Mouse (Mus musculus) macrophage (primary cell): ENCODE results near the gene Uck1. TPM values are rescaled to one million over a fixed set of nuclear protein-coding genes. Genes with fewer than 3 reads are reported as not detected.
"Not testable (repeated sequence)": the region's sequence is repeated elsewhere in the genome, so short reads cannot be mapped to it uniquely, and the experiment has no call there.

Experiments
- H3K27ac ChIP-seq: fragments of 350-480 bp; formaldehyde crosslinking; 2 replicates; pipeline ENCODE4 v1.9.0; 2021
- H3K36me3 ChIP-seq: fragments of 350-480 bp; formaldehyde crosslinking; 2 replicates; pipeline ENCODE4 v1.9.0; 2021; ENCODE audit errors: inconsistent target
- H3K4me3 ChIP-seq: fragments of 350-480 bp; formaldehyde crosslinking; 2 replicates; pipeline ENCODE4 v1.9.0; 2021; ENCODE audit errors: inconsistent target
- H3K79me2 ChIP-seq: fragments of 350-480 bp; formaldehyde crosslinking; 2 replicates; pipeline ENCODE4 v1.9.0; 2021; ENCODE audit errors: inconsistent target
- WGBS: methylation state at CpG from one replicate; pipeline ENCODE4 v1.1.7; 2026; ENCODE audit warnings: inconsistent platforms; ENCODE audit not compliant: missing documents; 5-methylcytosine and 5-hydroxymethylcytosine counted together
- polyA plus RNA-seq: library from polyadenylated mRNA; stranded (reverse); fragments of 250-400 nt; gene quantifications from 3 replicates; pipeline ENCODE4 v1.2.4, GENCODE M21; 2018; ENCODE audit warnings: inconsistent platforms
- total RNA-seq, 78 experiments: library from RNA; depleted of rRNA; stranded (reverse); fragments of 250-400 nt; gene quantifications; 1 replicate in 9 of 78; 2 replicates in 24 of 78; 3 replicates in 43 of 78; 4 replicates in 2 of 78; pipeline ENCODE4 v1.2.4; 2018; ENCODE audit warnings: inconsistent platforms in 56 of 78

Uck1 gene
- total RNA-seq (2018; cell fraction: chromatin; rRNA removed): 10 to 100 TPM; 12.8 to 66.2 (median 38.4) TPM
- total RNA-seq (2018; cell fraction: cytosol; rRNA removed): 10 to 100 TPM; 10.4 to 32.0 (median 22.9) TPM
- total RNA-seq (2018; cell fraction: nucleus; rRNA removed): 10 to 100 TPM in 25 of 26 experiments, 1 to 10 TPM in 1; 9.2 to 47.3 (median 24.4) TPM
- 19.4 to 32.3 TPM (median 28.1 TPM) in 3 replicates for polyA plus RNA-seq

DNA sequence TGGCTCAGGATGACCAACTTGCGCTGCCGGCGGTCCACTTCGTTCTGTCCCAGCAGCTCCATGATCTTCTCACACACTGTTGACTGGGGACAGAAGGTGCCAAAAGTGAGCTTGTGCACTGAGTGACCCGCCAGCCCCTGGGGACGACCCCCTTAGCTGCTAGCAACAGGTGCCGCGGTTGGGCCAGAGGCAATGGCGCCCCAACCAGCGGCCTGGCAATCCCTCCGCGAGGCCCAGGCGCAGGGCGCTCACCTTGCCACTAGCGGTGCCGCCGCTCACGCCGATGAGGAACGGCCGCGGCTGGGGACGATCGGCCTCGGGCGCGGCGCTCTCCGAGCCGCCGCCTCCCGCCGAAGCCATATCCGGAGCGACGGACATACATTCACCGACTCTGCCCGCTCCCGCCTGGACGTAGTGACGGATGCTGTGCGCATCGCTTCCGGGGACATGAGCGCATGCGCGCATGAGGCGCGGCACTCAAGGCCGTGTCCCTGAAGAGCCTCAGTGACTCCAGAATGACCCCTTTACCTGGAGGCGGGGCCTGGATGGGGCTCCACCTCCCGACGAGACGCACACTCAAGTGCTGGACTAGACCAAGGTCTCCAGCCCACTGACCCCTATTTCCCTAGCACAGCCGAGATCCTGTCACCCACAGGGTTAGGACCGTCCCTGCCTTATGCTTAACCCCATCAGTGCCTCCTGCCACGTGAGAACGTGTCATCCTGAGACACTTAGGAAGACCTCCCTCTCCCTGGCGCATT, at the start of gene Uck1:
Gene Uck1 (minus strand): TSS at position 503 of the 761 bp plus-strand sequence.
- WGBS: 2% methylated on average over 41 of the region's 59 CpGs
- Histone ChIP-seq H3K36me3 (peaks cover 24% of the 10 kb centered on the region), H3K4me3 (peak within 1 kb of the TSS; percentile 67), H3K27ac (peak within 1 kb of the TSS; percentile 33), H3K79me2 (peaks cover 14% of the 10 kb centered on the region)

- no peak overlapping the region for H3K4me3 ChIP-seq
- H3K36me3 ChIP-seq: peaks cover 35% of the 10 kb centered on the region
- no peak overlapping the region for H3K27ac ChIP-seq
- no peaks in the 10 kb centered on the region for H3K79me2 ChIP-seq
- WGBS: 94% methylated on average over 14 of the region's 16 CpGs
Observed at GRCm38 (mm10) chr2:32308870-32309568, 49.1 kb upstream of the Uck1 start.

DNA sequence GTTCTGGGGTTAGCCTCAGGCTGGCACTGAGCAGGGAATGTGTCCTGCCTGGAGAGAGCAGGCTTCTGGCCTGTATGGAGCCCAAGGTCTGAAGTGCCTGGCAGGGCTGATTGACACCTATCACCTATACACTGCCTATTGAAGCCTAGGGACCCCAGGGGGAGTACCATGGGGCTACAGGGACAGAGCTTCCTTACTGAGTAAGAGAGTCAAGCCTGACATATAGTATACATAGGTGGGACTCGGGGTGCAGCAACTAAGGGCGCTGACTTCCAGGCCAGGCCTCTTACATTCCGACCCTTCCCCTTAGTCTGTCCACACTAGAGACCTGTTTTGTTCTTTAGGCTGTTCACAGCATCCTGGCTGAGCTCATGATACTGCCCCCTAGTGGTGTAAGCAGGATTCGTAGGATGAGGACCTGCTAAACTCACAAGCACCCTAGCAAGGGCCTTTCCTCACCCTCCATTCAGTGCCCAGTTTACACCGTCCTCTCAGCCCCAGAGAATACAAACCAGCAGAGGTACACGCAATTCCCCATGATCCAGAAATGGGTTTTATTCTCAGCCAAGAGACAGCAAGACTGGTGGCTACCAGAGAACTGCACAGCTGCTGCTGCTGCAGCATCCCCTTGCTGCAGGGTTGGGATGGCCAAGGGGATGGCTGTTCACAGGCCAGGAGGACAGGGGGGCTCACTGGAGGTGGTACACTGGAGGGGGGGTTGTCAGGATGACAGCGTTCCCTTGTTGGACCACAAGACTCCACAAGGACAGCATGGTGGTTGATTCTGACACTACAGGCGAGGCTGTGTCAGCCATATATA, 48.2 kb upstream of the Uck1 start:
- Histone ChIP-seq H3K79me2 (no peaks in the 10 kb centered on the region), H3K27ac (no peak overlapping the region), H3K4me3 (no peak overlapping the region), H3K36me3 (peaks cover 41% of the 10 kb centered on the region)
- 69% methylated on average over 8 of the region's 8 CpGs for WGBS

- Histone ChIP-seq H3K27ac (no peak overlapping the region), H3K79me2 (no peaks in the 10 kb centered on the region), H3K36me3 (peaks cover 50% of the 10 kb centered on the region), H3K4me3 (no peak overlapping the region)
- 86% methylated on average over 6 of the region's 6 CpGs for WGBS
Observed at GRCm38 (mm10) chr2:32307247-32307798, 47.4 kb upstream of the Uck1 start.

GRCm38 (mm10) chr2:32306176-32306575, 46.2 kb upstream of the Uck1 start:
- 94% methylated on average over 9 of the region's 9 CpGs for WGBS
- H3K79me2 ChIP-seq: no peaks in the 10 kb centered on the region
- H3K4me3 ChIP-seq: no peak overlapping the region
- peaks cover 61% of the 10 kb centered on the region for H3K36me3 ChIP-seq
- no peak overlapping the region for H3K27ac ChIP-seq

- Histone ChIP-seq H3K4me3 (no peak overlapping the region), H3K36me3 (peaks cover 65% of the 10 kb centered on the region), H3K79me2 (no peaks in the 10 kb centered on the region), H3K27ac (no peak overlapping the region)
- WGBS: 86% methylated on average over 5 of the region's 5 CpGs
Observed at GRCm38 (mm10) chr2:32305668-32306067, 45.7 kb upstream of the Uck1 start.

- H3K79me2 ChIP-seq: no peaks in the 10 kb centered on the region
- H3K36me3 ChIP-seq: peaks cover 77% of the 10 kb centered on the region
- H3K4me3 ChIP-seq: no peak overlapping the region
- H3K27ac ChIP-seq: no peak overlapping the region
- WGBS: 84% methylated on average over 7 of the region's 8 CpGs
Observed at GRCm38 (mm10) chr2:32304145-32304832, 44.3 kb upstream of the Uck1 start.

DNA sequence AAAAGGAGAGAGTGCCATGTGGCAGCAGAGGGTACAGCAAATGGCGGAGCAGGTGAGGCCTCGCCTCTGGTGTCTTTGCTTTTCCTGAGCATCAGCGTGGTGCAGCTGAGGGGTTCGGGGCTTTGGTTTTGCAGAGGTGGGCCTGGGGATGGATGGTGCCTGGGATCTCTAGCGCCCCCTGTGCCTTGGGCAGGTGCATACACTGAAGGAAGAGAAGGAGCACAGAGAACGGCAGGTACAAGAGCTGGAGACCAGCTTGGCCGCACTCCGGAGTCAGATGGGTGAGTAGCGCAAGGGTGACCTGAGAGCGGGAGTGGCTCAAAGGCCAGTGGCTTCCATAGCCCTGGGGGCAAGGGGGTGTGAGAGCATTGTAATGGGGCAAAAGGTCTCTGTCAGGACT, 43.0 kb upstream of the Uck1 start:
- Histone ChIP-seq H3K79me2 (no peaks in the 10 kb centered on the region), H3K27ac (no peak overlapping the region), H3K4me3 (no peak overlapping the region), H3K36me3 (peaks cover 90% of the 10 kb centered on the region)
- WGBS: 90% methylated on average over 10 of the region's 10 CpGs

DNA sequence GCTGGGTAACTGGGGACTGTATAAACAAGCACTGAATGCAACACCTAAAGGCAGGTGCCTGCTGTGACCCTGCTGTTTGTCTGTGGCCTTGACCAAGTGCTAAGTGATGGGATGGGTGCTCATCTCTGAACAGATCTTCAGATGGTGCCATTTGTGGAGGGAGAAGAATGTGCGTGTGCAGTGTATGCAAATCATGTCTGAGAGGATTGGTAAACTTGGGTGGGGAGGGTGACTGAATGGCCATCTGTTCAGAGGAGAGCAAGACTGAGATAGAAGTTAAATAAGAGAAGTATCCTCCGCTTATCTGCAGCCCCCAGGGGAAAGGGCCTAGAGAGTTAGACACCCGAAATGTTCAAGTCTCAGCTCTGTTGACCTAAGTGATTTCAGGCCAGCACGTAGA, 39.5 kb upstream of the Uck1 start:
- 98% methylated on average over 4 of the region's 4 CpGs for WGBS
- Histone ChIP-seq H3K79me2 (peaks cover 1% of the 10 kb centered on the region; the same call in 1 of the 2 replicates), H3K27ac (no peak overlapping the region), H3K4me3 (no peak overlapping the region), H3K36me3 (peaks cover 71% of the 10 kb centered on the region)

- WGBS: 100% methylated on average over 2 of the region's 2 CpGs
Observed at GRCm38 (mm10) chr2:32295842-32296241, 35.9 kb upstream of the Uck1 start.

GRCm38 (mm10) chr2:32295285-32295684, 35.3 kb upstream of the Uck1 start:
- Histone ChIP-seq H3K79me2 (peaks cover 35% of the 10 kb centered on the region), H3K27ac (no peak overlapping the region), H3K36me3 (peaks cover 35% of the 10 kb centered on the region), H3K4me3 (no peak overlapping the region)
- 84% methylated on average over 3 of the region's 3 CpGs for WGBS

More at GRCm38 (mm10) chr2:32295842-32296241, 35.9 kb upstream of the Uck1 start:
- peaks cover 37% of the 10 kb centered on the region for H3K36me3 ChIP-seq
- H3K4me3 ChIP-seq, H3K27ac ChIP-seq: not testable (repeated sequence)
- peaks cover 29% of the 10 kb centered on the region for H3K79me2 ChIP-seq

- H3K36me3 ChIP-seq: peaks cover 26% of the 10 kb centered on the region
- no peak overlapping the region for H3K4me3 ChIP-seq
- WGBS: 95% methylated on average over 8 of the region's 8 CpGs
- H3K79me2 ChIP-seq: peaks cover 44% of the 10 kb centered on the region
- H3K27ac ChIP-seq: no peak overlapping the region
Observed at GRCm38 (mm10) chr2:32294348-32294747, 34.4 kb upstream of the Uck1 start.

DNA sequence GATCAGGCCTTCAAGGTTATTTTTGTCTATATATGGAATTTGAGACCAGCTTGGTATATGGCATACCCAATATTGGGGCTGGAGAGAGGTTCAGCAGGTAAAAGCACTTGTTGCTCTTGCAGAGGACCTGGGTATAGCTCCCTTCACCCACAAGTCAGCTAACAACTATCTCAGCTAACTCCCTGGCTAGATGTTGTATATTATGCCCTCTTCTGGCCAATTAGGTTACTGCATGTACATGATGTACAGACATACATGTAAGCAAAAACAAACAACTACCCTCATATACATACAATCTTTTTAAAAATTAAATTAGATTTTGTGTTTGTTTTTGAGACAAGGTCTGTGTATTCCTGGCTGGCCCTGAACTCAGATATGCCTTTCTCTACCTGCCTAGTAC, 29.6 kb upstream of the Uck1 start:
- H3K4me3 ChIP-seq: peak overlapping the region; percentile 90; the same call in 1 of the 2 replicates
- H3K79me2 ChIP-seq: peaks cover 72% of the 10 kb centered on the region
- no peak overlapping the region for H3K27ac ChIP-seq
- no peaks in the 10 kb centered on the region for H3K36me3 ChIP-seq
